Mouse (Mus musculus): ENCODE measurements around the gene Dus2. TPM values are rescaled to one million over a fixed set of nuclear protein-coding genes. Genes with fewer than 3 reads are reported as not detected.
A peak's percentile ranks its signal among the peaks of the same experiment; 100 is the strongest.
"Not testable (repeated sequence)": the region's sequence is repeated elsewhere in the genome, so short reads cannot be mapped to it uniquely, and the experiment has no call there.

Gene Dus2
- total and polyA plus RNA-seq, 2 experiments from 2014 or later: 16.3 to 21.3 TPM

- Histone ChIP-seq H3K27ac (ENCODE audit: low read depth, low read length) (no peak overlapping the region), H3K4me2 (ENCODE audit: low read depth, low read length, poor library complexity, severe bottlenecking) (no peak overlapping the region), H3K27me3 (ENCODE audit: insufficient read depth, low read length) (no peaks in the 10 kb centered on the region), H3K36me3 (ENCODE audit: insufficient read depth, low read length) (no peaks in the 10 kb centered on the region), H3K4me1 (ENCODE audit: insufficient read depth, low read length) (no peaks in the 10 kb centered on the region), H3K4me3 (ENCODE audit: low read depth, low read length) (no peak overlapping the region), H3K9ac (replicated peaks; ENCODE audit: low read length, poor library complexity, severe bottlenecking) (no peak overlapping the region), H3K9me3 (ENCODE audit: low read length) (no peaks in the 10 kb centered on the region)
- TF ChIP-seq CTCF (IDR thresholded peaks at IDR 0.05): no peak
- 64% methylated on average over 7 of the region's 7 CpGs for WGBS
- ATAC-seq (ENCODE audit: low FRiP score) (no peak), DNase-seq (ENCODE audit: low spot score) (no peak)
Measured at GRCm38 (mm10) chr8:105975363-105975762, 15.8 kb upstream of the Dus2 start.

- WGBS: 95% methylated on average over 15 of the region's 15 CpGs
- no peak within 1 kb of the TSS for H3K27ac ChIP-seq (ENCODE audit: low read depth, low read length)
- no peak within 1 kb of the TSS for H3K4me3 ChIP-seq (ENCODE audit: low read depth, low read length)
- TF ChIP-seq CTCF (IDR thresholded peaks at IDR 0.05): 0 out of 2 replicates have a peak, but pooled peaks have one; percentile 8
- H3K9me3 ChIP-seq (ENCODE audit: low read length): no peaks in the 10 kb centered on the region
- no peak within 1 kb of the TSS for H3K4me2 ChIP-seq (ENCODE audit: low read depth, low read length, poor library complexity, severe bottlenecking)
- no peaks in the 10 kb centered on the region for H3K27me3 ChIP-seq (ENCODE audit: insufficient read depth, low read length)
- no peak for DNase-seq (ENCODE audit: low spot score)
- no peaks in the 10 kb centered on the region for H3K4me1 ChIP-seq (ENCODE audit: insufficient read depth, low read length)
- H3K9ac ChIP-seq (replicated peaks; ENCODE audit: low read length, poor library complexity, severe bottlenecking): no peak within 1 kb of the TSS
- ATAC-seq (ENCODE audit: low FRiP score): no peak
- H3K36me3 ChIP-seq (ENCODE audit: insufficient read depth, low read length): no peaks in the 10 kb centered on the region
Measured at GRCm38 (mm10) chr8:105979325-105979724, 11.8 kb upstream of the Dus2 start, which contains the start of gene Dpep3. Gene Dpep3, minus strand, starts transcription at chr8:105979429.

- DNase-seq (ENCODE audit: low spot score) (no peak), ATAC-seq (ENCODE audit: low FRiP score) (no peak)
- no peaks in the 10 kb centered on the region for H3K9me3 ChIP-seq (ENCODE audit: low read length)
- no peak overlapping the region for H3K9ac ChIP-seq (replicated peaks; ENCODE audit: low read length, poor library complexity, severe bottlenecking)
- H3K4me3 ChIP-seq (ENCODE audit: low read depth, low read length): no peak overlapping the region
- no peaks in the 10 kb centered on the region for H3K27me3 ChIP-seq (ENCODE audit: insufficient read depth, low read length)
- no peak overlapping the region for H3K27ac ChIP-seq (ENCODE audit: low read depth, low read length)
- no peak overlapping the region for H3K4me2 ChIP-seq (ENCODE audit: low read depth, low read length, poor library complexity, severe bottlenecking)
- H3K36me3 ChIP-seq (ENCODE audit: insufficient read depth, low read length): no peaks in the 10 kb centered on the region
- no peak for TF ChIP-seq CTCF (IDR thresholded peaks at IDR 0.05)
- 88% methylated on average over 1 of the region's 1 CpGs for WGBS
- no peaks in the 10 kb centered on the region for H3K4me1 ChIP-seq (ENCODE audit: insufficient read depth, low read length)
Measured at GRCm38 (mm10) chr8:105981146-105981545, 10.0 kb upstream of the Dus2 start.

- not testable (repeated sequence) for DNase-seq (ENCODE audit: low spot score); H3K9ac ChIP-seq (replicated peaks; ENCODE audit: low read length, poor library complexity, severe bottlenecking); H3K4me3 ChIP-seq (ENCODE audit: low read depth, low read length); H3K36me3 ChIP-seq (ENCODE audit: insufficient read depth, low read length); H3K27me3 ChIP-seq (ENCODE audit: insufficient read depth, low read length); ATAC-seq (ENCODE audit: low FRiP score); H3K27ac ChIP-seq (ENCODE audit: low read depth, low read length); H3K4me2 ChIP-seq (ENCODE audit: low read depth, low read length, poor library complexity, severe bottlenecking); H3K4me1 ChIP-seq (ENCODE audit: insufficient read depth, low read length); H3K9me3 ChIP-seq (ENCODE audit: low read length)
- 82% methylated on average over 11 of the region's 11 CpGs for WGBS
Measured at GRCm38 (mm10) chr8:105983406-105983805, 7.7 kb upstream of the Dus2 start.

GRCm38 (mm10) chr8:105988546-105988945 is 2.6 kb upstream of the Dus2 start:
- no peak overlapping the region for H3K9ac ChIP-seq (replicated peaks; ENCODE audit: low read length, poor library complexity, severe bottlenecking)
- no peak overlapping the region for H3K27ac ChIP-seq (ENCODE audit: low read depth, low read length)
- H3K4me3 ChIP-seq (ENCODE audit: low read depth, low read length): no peak overlapping the region
- H3K9me3 ChIP-seq (ENCODE audit: low read length): no peaks in the 10 kb centered on the region
- H3K4me1 ChIP-seq (ENCODE audit: insufficient read depth, low read length): no peaks in the 10 kb centered on the region
- TF ChIP-seq CTCF (IDR thresholded peaks at IDR 0.05): no peak
- ATAC-seq (ENCODE audit: low FRiP score): no peak
- H3K4me2 ChIP-seq (ENCODE audit: low read depth, low read length, poor library complexity, severe bottlenecking): no peak overlapping the region
- H3K27me3 ChIP-seq (ENCODE audit: insufficient read depth, low read length): no peaks in the 10 kb centered on the region
- DNase-seq (ENCODE audit: low spot score): no peak
- H3K36me3 ChIP-seq (ENCODE audit: insufficient read depth, low read length): no peaks in the 10 kb centered on the region
- 88% methylated on average over 11 of the region's 11 CpGs for WGBS

- Histone ChIP-seq H3K36me3 (ENCODE audit: insufficient read depth, low read length) (no peaks in the 10 kb centered on the region), H3K27ac (ENCODE audit: low read depth, low read length) (no peak overlapping the region)
- WGBS: 77% methylated on average over 2 of the region's 2 CpGs
Measured at GRCm38 (mm10) chr8:105991546-105991945, 409 bp downstream of the Dus2 start.

More at GRCm38 (mm10) chr8:105991546-105991945, 409 bp downstream of the Dus2 start:
- no peak for DNase-seq (ENCODE audit: low spot score)
- TF ChIP-seq CTCF (IDR thresholded peaks at IDR 0.05): no peak
- Histone ChIP-seq H3K9ac (replicated peaks; ENCODE audit: low read length, poor library complexity, severe bottlenecking) (no peak overlapping the region), H3K4me3 (ENCODE audit: low read depth, low read length) (no peak overlapping the region), H3K27me3 (ENCODE audit: insufficient read depth, low read length) (no peaks in the 10 kb centered on the region), H3K4me2 (ENCODE audit: low read depth, low read length, poor library complexity, severe bottlenecking) (no peak overlapping the region), H3K9me3 (ENCODE audit: low read length) (no peaks in the 10 kb centered on the region), H3K4me1 (ENCODE audit: insufficient read depth, low read length) (no peaks in the 10 kb centered on the region)
- no peak for ATAC-seq (ENCODE audit: low FRiP score)

All from midbrain, postnatal 0 days (tissue).